Mouse (Mus musculus) CH12.LX (cell line): ENCODE data around the gene Trim7. TPM values are rescaled to one million over a fixed set of nuclear protein-coding genes. Genes with fewer than 3 reads are reported as not detected.

Experiments used
- DNase-seq: peaks from one replicate; pipeline ENCODE4 v3.0.0-alpha.2; 2013; ENCODE audit errors: extremely low read depth
- H3K27ac ChIP-seq: 2 replicates; pipeline ENCODE4 v1.5.1; 2012; ENCODE audit warnings: low read depth, mild to moderate bottlenecking, control low read depth, moderate library complexity; ENCODE audit not compliant: insufficient read depth
- H3K27me3 ChIP-seq: replicated peaks from 2 replicates; pipeline ENCODE3; 2012; ENCODE audit warnings: inconsistent platforms
- H3K36me3 ChIP-seq, 2 experiments: replicated peaks in 1 of 2; 2 replicates each; pipeline versions ENCODE3 to v1.6.1; 2012; ENCODE audit warnings: inconsistent platforms in 1 of 2, low read length in 1 of 2, mild to moderate bottlenecking in 1 of 2, mixed read lengths in 1 of 2, moderate library complexity in 1 of 2; ENCODE audit not compliant: control insufficient read depth in 1 of 2, insufficient read depth in 1 of 2
- H3K4me1 ChIP-seq, 2 experiments: 2 replicates each; pipeline ENCODE4 v1.6.1; 2012; ENCODE audit warnings: inconsistent platforms in 1 of 2, moderate library complexity in 1 of 2; ENCODE audit not compliant: insufficient read depth in 2 of 2, control insufficient read depth in 1 of 2
- H3K4me2 ChIP-seq: 2 replicates; pipeline ENCODE4 v1.6.1; 2012; ENCODE audit warnings: low read depth, mild to moderate bottlenecking, control low read depth; ENCODE audit not compliant: poor library complexity, insufficient read depth, severe bottlenecking
- H3K4me3 ChIP-seq, 3 experiments: fragments of 150-350 bp in 1 of 3; sonication (generic) in 1 of 3; replicated peaks in 1 of 3; 2 replicates each; pipeline versions ENCODE3 to v1.5.1; 2011 to 2012; ENCODE audit warnings: low read depth in 2 of 3, low read length in 2 of 3, mild to moderate bottlenecking in 2 of 3, moderate library complexity in 2 of 3, control low read depth in 1 of 3, improper control_type of control experiment in 1 of 3, inconsistent platforms in 1 of 3, mixed read lengths in 1 of 3; ENCODE audit not compliant: poor library complexity in 1 of 3
- H3K79me2 ChIP-seq: replicated peaks from 2 replicates; pipeline ENCODE4 v1.6.1; 2012; ENCODE audit warnings: mild to moderate bottlenecking, moderate library complexity; ENCODE audit not compliant: control insufficient read depth, poor library complexity, insufficient read depth, severe bottlenecking; ENCODE audit errors: extremely low read depth
- H3K9ac ChIP-seq: 2 replicates; pipeline ENCODE4 v1.6.1; 2012; ENCODE audit warnings: low read depth, mild to moderate bottlenecking, control low read depth, moderate library complexity; ENCODE audit not compliant: insufficient read depth
- H3K9me3 ChIP-seq: replicated peaks from 2 replicates; pipeline ENCODE3; 2012; ENCODE audit warnings: low read length, inconsistent platforms, mixed read lengths
- CHD1 ChIP-seq: IDR thresholded peaks from 2 replicates; pipeline ENCODE4 v1.6.1; 2012; ENCODE audit warnings: low read depth, low read length, improper control_type of control experiment, inconsistent platforms
- CHD2 ChIP-seq: IDR thresholded peaks from 2 replicates; pipeline ENCODE4 v1.6.1; 2011; ENCODE audit warnings: low read length, improper control_type of control experiment
- ELF1 ChIP-seq: IDR thresholded peaks from 2 replicates; pipeline ENCODE4 v1.6.1; 2014; ENCODE audit warnings: low read depth, mild to moderate bottlenecking, inconsistent platforms, low read length, improper control_type of control experiment
- MAX ChIP-seq: IDR thresholded peaks from 2 replicates; pipeline ENCODE4 v1.6.1; 2011; ENCODE audit warnings: low read length, improper control_type of control experiment
- MAZ ChIP-seq: IDR thresholded peaks from 2 replicates; pipeline ENCODE4 v1.6.1; 2012; ENCODE audit warnings: low read depth, mild to moderate bottlenecking, inconsistent platforms, low read length, improper control_type of control experiment, moderate library complexity
- MXI1 ChIP-seq: IDR thresholded peaks from 2 replicates; pipeline ENCODE4 v1.6.1; 2011; ENCODE audit warnings: mild to moderate bottlenecking, low read depth, low read length, improper control_type of control experiment
- NRF1 ChIP-seq: IDR thresholded peaks from 2 replicates; pipeline ENCODE4 v1.6.1; 2014; ENCODE audit warnings: low read depth, mild to moderate bottlenecking, inconsistent platforms, low read length, improper control_type of control experiment, moderate library complexity
- POLR2A ChIP-seq: IDR thresholded peaks from 2 replicates; pipeline ENCODE4 v1.6.1; 2011; ENCODE audit warnings: low read depth, mild to moderate bottlenecking, improper control_type of control experiment, low read length
- SMC3 ChIP-seq: IDR thresholded peaks from 2 replicates; pipeline ENCODE4 v1.6.1; 2011; ENCODE audit warnings: low read depth, low read length, improper control_type of control experiment
- USF1 ChIP-seq: IDR thresholded peaks from 2 replicates; pipeline ENCODE4 v1.6.1; 2014; ENCODE audit warnings: low read depth, mild to moderate bottlenecking, inconsistent platforms, low read length, improper control_type of control experiment
- USF2 ChIP-seq: conservative IDR thresholded peaks from 2 replicates; pipeline ENCODE4 v1.6.1; 2011; ENCODE audit warnings: low read depth, low read length, improper control_type of control experiment
- ZC3H11A ChIP-seq: IDR thresholded peaks from 2 replicates; pipeline ENCODE4 v1.6.1; 2012; ENCODE audit warnings: low read depth, mild to moderate bottlenecking, inconsistent platforms, low read length, improper control_type of control experiment
- ZKSCAN1 ChIP-seq: IDR thresholded peaks from 2 replicates; pipeline ENCODE4 v1.6.1; 2012; ENCODE audit warnings: low read depth, inconsistent platforms, low read length, improper control_type of control experiment, borderline replicate concordance
- ZNF384 ChIP-seq: IDR thresholded peaks from 2 replicates; pipeline ENCODE4 v1.6.1; 2012; ENCODE audit warnings: low read depth, low read length, improper control_type of control experiment, inconsistent platforms
- dilution Hi-C: fragments of 300-500 bp; cut with MboI; formaldehyde crosslinking; loops from 2 replicates; pipeline ENCODE4 v1.14.3; 2020; ENCODE audit warnings: low sequenced_read_pairs; ENCODE audit not compliant: extremely low pct_unique_long_range_greater_than_20kb, extremely low pct_ligation_motif_present
- in situ Hi-C: fragments of 300-500 bp; cut with MboI; formaldehyde crosslinking; loops from 3 replicates; pipeline ENCODE4 v1.14.3; 2019; ENCODE audit warnings: low sequenced_read_pairs, low pct_ligation_motif_present, low pct_unique_long_range_greater_than_20kb, mixed read lengths
- polyA plus RNA-seq: library from polyadenylated mRNA; unstranded; fragments of >175 nt; gene quantifications from 2 replicates; pipeline ENCODE4 v1.2.1, GENCODE M21; 2012; ENCODE audit warnings: low read depth; ENCODE audit not compliant: insufficient read length
- total RNA-seq, 2 experiments: library from RNA; depleted of rRNA; stranded (reverse); fragments of 300-350 nt in 1 of 2; fragments of >200 nt in 1 of 2; gene quantifications; 2 replicates each; pipeline ENCODE4 v1.2.3; 2012 to 2014

The Trim7 gene
- total and polyA plus RNA-seq, 3 experiments, result 9.2 to 34.6 (median 15.1) TPM

- no peak for TF ChIP-seq NRF1
- TF ChIP-seq ZNF384, result peak; percentile 79
- no peak for TF ChIP-seq CHD1
- no peak for TF ChIP-seq ZC3H11A
- peak; percentile 49; the same call in 1 of the 2 replicates for TF ChIP-seq POLR2A
- 0 out of 2 replicates have a peak, but pooled peaks have one; percentile 32 for TF ChIP-seq MXI1
- no peak for TF ChIP-seq USF2
- TF ChIP-seq MAZ, result peak; percentile 76; the same call in 1 of the 2 replicates
- no peak for TF ChIP-seq USF1
These were observed 37.4 kb upstream of the Trim7 start (continued) for GRCm38 (mm10) chr11:48788311-48789089.

GRCm38 (mm10) chr11:48789215-48789614 lies 36.7 kb upstream of the Trim7 start:
- Histone ChIP-seq H3K27ac (no peak overlapping the region), H3K4me3 (no peak overlapping the region), H3K9me3 (no peaks in the 10 kb centered on the region), H3K4me2 (0 out of 2 replicates have a peak overlapping the region, but pooled peaks have one; percentile 92), H3K79me2 (no peaks in the 10 kb centered on the region), H3K4me1 (peaks cover 4 to 23% of the 10 kb centered on the region in 2 experiments), H3K36me3 (peaks cover 4 to 17% of the 10 kb centered on the region in 2 experiments), H3K27me3 (no peaks in the 10 kb centered on the region), H3K9ac (no peak overlapping the region)
- dilution Hi-C loops, result no loop called here
- TF ChIP-seq ZKSCAN1, result no peak
- no peak for TF ChIP-seq SMC3
- no peak for TF ChIP-seq CHD2
- no peak for TF ChIP-seq MXI1
- no peak for TF ChIP-seq ZC3H11A
- no peak for TF ChIP-seq ELF1
- no peak for TF ChIP-seq USF1
- TF ChIP-seq USF2, result no peak
- no peak for TF ChIP-seq MAX
- in situ Hi-C loops, result loop anchor here (5.0 to 10.0 kb wide), 2 partner anchors 68 to 476 kb away; no protein-coding TSS in a partner anchor
- no peak for DNase-seq
